11 mouse cellular contexts compared by ENCODE assay signal in the genomic region with DNA sequence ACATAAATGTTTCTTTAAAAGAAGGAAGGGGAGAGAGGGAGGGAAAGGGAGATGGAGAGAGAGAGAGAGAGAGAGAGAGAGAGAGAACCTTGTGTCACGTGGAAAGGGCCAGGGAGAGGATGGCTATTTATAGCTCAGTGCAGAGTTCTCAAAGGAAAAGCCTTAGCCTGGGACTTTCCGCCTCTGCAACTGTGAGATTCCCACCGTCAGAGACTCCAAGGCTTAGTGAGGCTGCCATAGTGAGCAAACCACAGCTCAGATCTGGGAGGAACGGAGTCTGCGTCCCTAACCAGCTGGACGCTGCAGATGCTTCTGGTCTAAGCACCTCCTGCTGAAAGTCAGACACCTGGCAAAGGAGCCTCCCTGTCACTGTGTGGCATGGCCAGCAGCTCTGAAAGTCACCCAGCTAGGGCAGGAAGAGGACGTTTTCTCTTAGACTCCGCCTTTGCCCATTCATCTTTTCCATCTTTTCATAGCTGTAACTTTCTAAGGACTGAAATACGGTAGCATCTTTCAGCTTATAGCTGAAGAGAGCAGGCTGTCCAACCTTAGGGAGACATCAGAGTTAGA. TPM values are rescaled to one million over a fixed set of nuclear protein-coding genes. Genes with fewer than 3 reads are reported as not detected.
DNase-seq lines count a peak whose midpoint lies in the region; ATAC-seq and TF ChIP-seq lines count a peak whose summit lies in the region.
"Had no signal": no experiment of that assay in that cellular context is flagged by ENCODE, and none has a peak within 500 bp of the region (broad histone marks: within the 10 kb centered on the region; RNA-seq: fewer than 3 reads in every experiment).

No protein-coding gene starts in this region.

- 21% methylated on average over 9 of the region's 9 CpGs for WGBS in lung, embryonic 14.5 days
- WGBS in heart, embryonic 13.5 days = 14% methylated on average over 9 of the region's 9 CpGs

- peak; percentile 84 for ATAC-seq in lung, embryonic 14.5 days (ENCODE audit: insufficient read depth)
- ATAC-seq in heart, embryonic 13.5 days (ENCODE audit: extremely low read depth, insufficient number of reproducible peaks, low FRiP score, low TSS enrichment) = peak; percentile 56; the same call in 1 of the 2 replicates
- no peak for ATAC-seq in megakaryocyte progenitor cell, adult 5-6 weeks (replicated peaks; ENCODE audit: poor library complexity)

- H3K9ac ChIP-seq in lung, embryonic 14.5 days = peak overlapping the region; percentile 43; the same call in 1 of the 2 replicates
- H3K9ac ChIP-seq in heart, embryonic 13.5 days = peak overlapping the region; percentile 77
- H3K9ac ChIP-seq: neural tube, embryonic 12.5 days had no signal

- peak overlapping the region; percentile 42; the same call in 1 of the 2 replicates for H3K4me2 ChIP-seq in lung, embryonic 14.5 days
- H3K4me2 ChIP-seq in heart, embryonic 13.5 days = peak overlapping the region; percentile 65
- H3K4me2 ChIP-seq: neural tube, embryonic 12.5 days had no signal

- H3K4me1 ChIP-seq in lung, embryonic 14.5 days (ENCODE audit: insufficient read depth) = no peaks in the 10 kb centered on the region; the same call in 1 of the 2 replicates
- H3K4me1 ChIP-seq in heart, embryonic 13.5 days = peaks cover 30% of the 10 kb centered on the region

- H3K9me3 ChIP-seq in lung, embryonic 14.5 days (ENCODE audit: low read depth, low read length) = 0 out of 2 replicates have a peak, but pooled peaks cover 5% of the 10 kb centered on the region
- peaks cover 10% of the 10 kb centered on the region for H3K9me3 ChIP-seq in heart, embryonic 13.5 days

- H3K27ac ChIP-seq in lung, embryonic 14.5 days (ENCODE audit: low read depth) = peak overlapping the region; percentile 73; the same call in 1 of the 2 replicates
- peak overlapping the region; percentile 96 for H3K27ac ChIP-seq in heart, embryonic 13.5 days (replicated peaks)
- H3K27ac ChIP-seq: neural tube, embryonic 12.5 days had no signal

- H3K4me3 ChIP-seq in lung, embryonic 14.5 days (ENCODE audit: low read depth, low read length) = no peak overlapping the region
- peak overlapping the region; percentile 25; the same call in 1 of the 2 replicates for H3K4me3 ChIP-seq in heart, embryonic 13.5 days
- H3K4me3 ChIP-seq: neural tube, embryonic 12.5 days had no signal

- peak; percentile 30 for DNase-seq in adrenal gland, adult 2 months
- no peak for DNase-seq in adrenal gland, postnatal 4 days (ENCODE audit: low spot score in 2 of 2)
- peak; percentile 67 for DNase-seq in lung, embryonic 14.5 days
- DNase-seq in lung, adult 18-20 months = no peak
- DNase-seq in skeletal muscle tissue, adult 2 months (ENCODE audit: low read depth, low spot score) = peak; percentile 62
- no peak for DNase-seq in frontal cortex, postnatal 14 days (ENCODE audit: low spot score in 2 of 2)
- DNase-seq: cerebellum, postnatal 25 days; thymus, adult 2 months had no signal

- no peak for TF ChIP-seq CTCF in lung, embryonic 14.5 days (IDR thresholded peaks at IDR 0.05; ENCODE audit: low read depth)

- no peaks in the 10 kb centered on the region for H3K36me3 ChIP-seq in lung, embryonic 14.5 days (ENCODE audit: insufficient read depth)
- no peaks in the 10 kb centered on the region for H3K36me3 ChIP-seq in heart, embryonic 13.5 days
- H3K36me3 ChIP-seq: neural tube, embryonic 12.5 days had no signal

- H3K27me3 ChIP-seq in lung, embryonic 14.5 days (ENCODE audit: insufficient read depth, low read length) = no peaks in the 10 kb centered on the region
- H3K27me3 ChIP-seq in heart, embryonic 13.5 days (replicated peaks) = no peaks in the 10 kb centered on the region
- H3K27me3 ChIP-seq: neural tube, embryonic 12.5 days had no signal

RNA-seq across cellular contexts. Expression of gene Sh3pxd2a, which starts 21.9 kb away (rescaled TPM):
- total RNA-seq in adrenal gland, adult 2 months (2021) = 10 to 100 TPM; 68.2 to 90.0 TPM
- 33.1 and 61.0 TPM in 2 replicates for polyA plus RNA-seq in adrenal gland, adult 2 months (2012; rRNA removed)
- total RNA-seq in adrenal gland, postnatal 4 days (2021) = 10 to 100 TPM; 81.7 to 88.7 TPM
- 10.2 and 12.0 TPM in 2 replicates for polyA plus RNA-seq in lung, embryonic 14.5 days (2014; fragmentation: Nextera tagmentation; extraction: Ambion mirVana)
- polyA plus RNA-seq in heart, embryonic 13.5 days (2015; fragmentation: Nextera tagmentation; extraction: Ambion mirVana) = 5.4 and 5.7 TPM in 2 replicates
- 1.3 and 1.6 TPM in 2 replicates for total RNA-seq in megakaryocyte progenitor cell, adult 5-6 weeks (2015)
- total RNA-seq in megakaryocyte progenitor cell, adult 5-6 weeks (2017) = 1.1 and 1.4 TPM in 2 replicates

RNA-seq across cellular contexts. Expression of gene Stn1, which starts 51.2 kb away (rescaled TPM):
- 10 to 100 TPM in 1 of 2 experiments, 1 to 10 TPM in 1; 8.3 to 11.9 TPM for total RNA-seq in adrenal gland, adult 2 months (2021)
- polyA plus RNA-seq in adrenal gland, adult 2 months (2012; rRNA removed) = 10.8 TPM in 2 replicates
- 10 to 100 TPM; 21.4 to 26.0 TPM for total RNA-seq in adrenal gland, postnatal 4 days (2021)
- 55.5 and 65.5 TPM in 2 replicates for polyA plus RNA-seq in lung, embryonic 14.5 days (2014; fragmentation: Nextera tagmentation; extraction: Ambion mirVana)
- 36.6 and 37.3 TPM in 2 replicates for polyA plus RNA-seq in heart, embryonic 13.5 days (2015; fragmentation: Nextera tagmentation; extraction: Ambion mirVana)
- 5.3 and 7.7 TPM in 2 replicates for total RNA-seq in megakaryocyte progenitor cell, adult 5-6 weeks (2015)
- total RNA-seq in megakaryocyte progenitor cell, adult 5-6 weeks (2017) = 5.6 and 6.0 TPM in 2 replicates

Comparison
In these comparisons a context has a peak if more than half of its experiments do, and no peak if none do; other contexts are left out.
1. DNase-seq: peak in adrenal gland, adult 2 months (single experiment), lung, embryonic 14.5 days (single experiment) and skeletal muscle tissue, adult 2 months (single experiment); none in adrenal gland, postnatal 4 days (0 of 2), lung, adult 18-20 months (0 of 2) and frontal cortex, postnatal 14 days (0 of 2).
2. RNA of gene Sh3pxd2a, which starts 21.9 kb away (total RNA-seq): 68.2 to 90.0 TPM in adrenal gland, adult 2 months and 81.7 to 88.7 TPM in adrenal gland, postnatal 4 days; 1.1 to 1.6 TPM in megakaryocyte progenitor cell, adult 5-6 weeks; every median in the first group is over 10 times any median in the second.